8 mouse cellular contexts compared by ENCODE assay signal in genomic region chr1:175625257-175625879, GRCm38 (mm10). TPM values are rescaled to one million over a fixed set of nuclear protein-coding genes. Genes with fewer than 3 reads are reported as not detected.
DNase-seq lines count a peak whose midpoint lies in the region; ATAC-seq and TF ChIP-seq lines count a peak whose summit lies in the region.

Gene Fh1, minus strand, starts transcription at chr1:175625635.

- peak; percentile 96 for TF ChIP-seq POLR2A in heart, adult 2 months (IDR thresholded peaks at IDR 0.05; ENCODE audit: insufficient read depth, low read depth, low read length)

- intact Hi-C loops in heart, adult 2 months (cut with DNase I): loop anchor here (2.0 to 5.0 kb wide), 5 partner anchors 47 to 297 kb away; partner anchors contain the start of genes Chml, Exo1, Gm38100 and Opn3

- WGBS in embryonic facial prominence, embryonic 14.5 days: under 1% methylated on average over 44 of the region's 58 CpGs
- WGBS in heart, adult 2 months: under 1% methylated on average over 58 of the region's 58 CpGs
- under 1% methylated on average over 58 of the region's 58 CpGs for WGBS in limb, embryonic 13.5 days
- under 1% methylated on average over 56 of the region's 58 CpGs for WGBS in midbrain, embryonic 16.5 days

- peak within 1 kb of the TSS; percentile 65 for H3K4me2 ChIP-seq in embryonic facial prominence, embryonic 14.5 days (ENCODE audit: low read depth, low read length)
- peak within 1 kb of the TSS; percentile 79 for H3K4me2 ChIP-seq in limb, embryonic 13.5 days (replicated peaks)
- peak within 1 kb of the TSS; percentile 90 for H3K4me2 ChIP-seq in midbrain, embryonic 16.5 days (ENCODE audit: low read length)

- TF ChIP-seq CTCF in heart, adult 2 months (IDR thresholded peaks at IDR 0.05): no peak

- H3K79me2 ChIP-seq in heart, adult 2 months (replicated peaks; ENCODE audit: control insufficient read depth, insufficient read depth, low read length): peaks cover 7% of the 10 kb centered on the region

- H3K9me3 ChIP-seq in embryonic facial prominence, embryonic 14.5 days (ENCODE audit: control insufficient read depth, low read length): no peaks in the 10 kb centered on the region
- H3K9me3 ChIP-seq in limb, embryonic 13.5 days: no peaks in the 10 kb centered on the region
- no peaks in the 10 kb centered on the region for H3K9me3 ChIP-seq in midbrain, embryonic 16.5 days (replicated peaks; ENCODE audit: control insufficient read depth, low read length, poor library complexity, severe bottlenecking)

- peak within 1 kb of the TSS; percentile 93 for H3K9ac ChIP-seq in embryonic facial prominence, embryonic 14.5 days (ENCODE audit: low read depth, low read length)
- H3K9ac ChIP-seq in heart, adult 2 months (ENCODE audit: low read depth, low read length): peak within 1 kb of the TSS; percentile 89
- H3K9ac ChIP-seq in limb, embryonic 13.5 days: peak within 1 kb of the TSS; percentile 96
- peak within 1 kb of the TSS; percentile 81 for H3K9ac ChIP-seq in midbrain, embryonic 16.5 days (ENCODE audit: low read depth, low read length)

- peak; percentile 99 for DNase-seq in 3T3-L1 (ENCODE audit: low read depth, low spot score)
- peak; percentile 76 to 85 for DNase-seq in adrenal gland, postnatal 4 days (ENCODE audit: low spot score in 2 of 2)
- peak; percentile 99 for DNase-seq in embryonic facial prominence, embryonic 14.5 days (ENCODE audit: low spot score)
- DNase-seq in heart, adult 2 months: peak; percentile 94 to 98
- peak; percentile 97 to 98 for DNase-seq in kidney, adult 8-10 months
- peak; percentile 89 to 96 for DNase-seq in spleen, postnatal 10 days (ENCODE audit: low spot score in 2 of 2)

- H3K4me1 ChIP-seq in embryonic facial prominence, embryonic 14.5 days (ENCODE audit: control insufficient read depth, insufficient read depth, low read length): peaks cover 5% of the 10 kb centered on the region
- peaks cover 4% of the 10 kb centered on the region for H3K4me1 ChIP-seq in heart, adult 2 months (ENCODE audit: control insufficient read depth, insufficient read depth, low read length)
- H3K4me1 ChIP-seq in limb, embryonic 13.5 days: peaks cover 13% of the 10 kb centered on the region
- H3K4me1 ChIP-seq in midbrain, embryonic 16.5 days (ENCODE audit: control insufficient read depth, insufficient read depth, low read length): peaks cover 14% of the 10 kb centered on the region

- peak; percentile 100 for ATAC-seq in embryonic facial prominence, embryonic 14.5 days (ENCODE audit: low read depth)
- peak; percentile 100 for ATAC-seq in limb, embryonic 13.5 days (ENCODE audit: low FRiP score, low read depth)
- peak; percentile 100 for ATAC-seq in midbrain, embryonic 16.5 days

- peak within 1 kb of the TSS; percentile 81 for H3K27ac ChIP-seq in embryonic facial prominence, embryonic 14.5 days (replicated peaks; ENCODE audit: low read depth, low read length)
- peak within 1 kb of the TSS; percentile 95 for H3K27ac ChIP-seq in heart, adult 2 months
- H3K27ac ChIP-seq in limb, embryonic 13.5 days: peak within 1 kb of the TSS; percentile 85
- peak within 1 kb of the TSS; percentile 79 for H3K27ac ChIP-seq in midbrain, embryonic 16.5 days (ENCODE audit: low read length)

- no peaks in the 10 kb centered on the region for H3K36me3 ChIP-seq in embryonic facial prominence, embryonic 14.5 days (ENCODE audit: control insufficient read depth, insufficient read depth, low read length)
- H3K36me3 ChIP-seq in heart, adult 2 months (ENCODE audit: control insufficient read depth, insufficient read depth, low read length): peaks cover 8% of the 10 kb centered on the region; the same call in 1 of the 2 replicates
- H3K36me3 ChIP-seq in limb, embryonic 13.5 days: no peaks in the 10 kb centered on the region
- H3K36me3 ChIP-seq in midbrain, embryonic 16.5 days (ENCODE audit: control insufficient read depth, insufficient read depth, low read length): no peaks in the 10 kb centered on the region

- H3K4me3 ChIP-seq in embryonic facial prominence, embryonic 14.5 days (ENCODE audit: low read depth, low read length): peak within 1 kb of the TSS; percentile 79
- H3K4me3 ChIP-seq in heart, adult 2 months: peak within 1 kb of the TSS; percentile 93
- H3K4me3 ChIP-seq in limb, embryonic 13.5 days: peak within 1 kb of the TSS; percentile 87
- H3K4me3 ChIP-seq in midbrain, embryonic 16.5 days (ENCODE audit: low read depth, low read length): peak within 1 kb of the TSS; percentile 58

- no peaks in the 10 kb centered on the region for H3K27me3 ChIP-seq in embryonic facial prominence, embryonic 14.5 days (replicated peaks; ENCODE audit: control insufficient read depth, insufficient read depth, low read length)
- no peaks in the 10 kb centered on the region for H3K27me3 ChIP-seq in heart, adult 2 months (ENCODE audit: control insufficient read depth, insufficient read depth, low read length)
- H3K27me3 ChIP-seq in limb, embryonic 13.5 days: no peaks in the 10 kb centered on the region
- H3K27me3 ChIP-seq in midbrain, embryonic 16.5 days (ENCODE audit: control insufficient read depth, insufficient read depth, low read depth, low read length): no peaks in the 10 kb centered on the region

- TF ChIP-seq EP300 in heart, adult 2 months (IDR thresholded peaks at IDR 0.05; ENCODE audit: insufficient read depth, low read depth, low read length): 0 out of 2 replicates have a peak, but pooled peaks have one; percentile 26

RNA-seq across cellular contexts. Expression of gene Fh1, which starts in this region (rescaled TPM):
- total RNA-seq in adrenal gland, postnatal 4 days (2021): 100 to 1,000 TPM; 159 to 176 TPM
- 122 and 123 TPM in 2 replicates for polyA plus RNA-seq in embryonic facial prominence, embryonic 14.5 days (2014; fragmentation: Nextera tagmentation; extraction: Ambion mirVana)
- total RNA-seq in heart, adult 2 months (2021): 100 to 1,000 TPM; 504 to 594 TPM
- 257 and 465 TPM in 2 replicates for polyA plus RNA-seq in heart, adult 2 months (2012; rRNA removed)
- 101 and 111 TPM in 2 replicates for polyA plus RNA-seq in limb, embryonic 13.5 days (2015; fragmentation: Nextera tagmentation; extraction: Ambion mirVana)
- 88.9 and 91.9 TPM in 2 replicates for polyA plus RNA-seq in midbrain, embryonic 16.5 days (2015; fragmentation: Nextera tagmentation; extraction: Ambion mirVana)

Comparison
In these comparisons a context has a peak if more than half of its experiments do, and no peak if none do; other contexts are left out.
1. Peak in every context shown above with its lines: DNase-seq, ATAC-seq, H3K4me3 ChIP-seq and H3K27ac ChIP-seq.